Mouse (Mus musculus) gastrocnemius, adult 2 months (tissue): ENCODE measurements at regions not wholly inside any gene's neighbourhood (a gene's known extent, or its start where the extent isn't known, plus 50 kb on each side); places are given as distances from the start of the nearest gene placed in this dataset.

Source experiments
- DNase-seq: peaks from one replicate; pipeline ENCODE4 v3.0.0; 2022
- H3K27ac ChIP-seq: fragments of 200-600 bp; 2 replicates; pipeline ENCODE4 v1.8.1; 2022; ENCODE audit warnings: mild to moderate bottlenecking
- H3K4me3 ChIP-seq: fragments of 200-600 bp; 2 replicates; pipeline ENCODE4 v1.8.1; 2022; ENCODE audit warnings: mild to moderate bottlenecking, moderate library complexity
- CTCF ChIP-seq: fragments of 200-600 bp; IDR thresholded peaks from 2 replicates; pipeline ENCODE4 v1.8.1; 2022; ENCODE audit warnings: antibody characterized with exemption, mild to moderate bottlenecking, moderate library complexity
- intact Hi-C: fragments of 180-260 bp; cut with DNase I; formaldehyde crosslinking; loops from one replicate; pipeline ENCODE4 v1.15.1; 2025

GRCm38 (mm10) chr12:38928786-38929351, 149.7 kb downstream of the Etv1 start:
- DNase-seq = peak; percentile 30
- no peak for TF ChIP-seq CTCF
- intact Hi-C loops = no loop called here
- Histone ChIP-seq H3K27ac (peak overlapping the region; percentile 66), H3K4me3 (peak overlapping the region; percentile 56)

GRCm38 (mm10) chr12:38929644-38930043, 150.5 kb downstream of the Etv1 start:
- Histone ChIP-seq H3K27ac (no peak overlapping the region), H3K4me3 (no peak overlapping the region)
- intact Hi-C loops = no loop called here
- no peak for TF ChIP-seq CTCF
- DNase-seq = no peak

DNA sequence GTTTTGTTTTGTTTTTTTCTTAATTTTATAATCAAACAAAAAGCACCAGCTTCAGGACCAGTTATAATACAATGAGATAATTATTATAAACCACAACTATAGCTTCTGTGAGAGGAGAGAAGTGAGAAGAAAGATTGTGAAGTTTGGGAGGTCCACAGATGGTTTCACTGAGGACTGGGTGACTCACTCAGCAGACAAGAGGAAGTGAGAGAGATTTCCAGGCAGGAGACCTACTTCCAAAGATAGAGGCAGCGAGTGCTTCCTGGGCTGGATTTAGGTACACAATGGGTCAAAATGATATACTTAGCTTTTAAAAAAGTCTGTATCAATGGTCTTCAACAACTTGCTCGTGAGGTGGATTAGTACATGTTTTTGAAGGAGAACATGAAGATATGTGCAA, 152.6 kb downstream of the Etv1 start:
- intact Hi-C loops = no loop called here
- no peak overlapping the region for H3K27ac ChIP-seq
- no peak for DNase-seq
- H3K4me3 ChIP-seq = no peak overlapping the region
- TF ChIP-seq CTCF = no peak

GRCm38 (mm10) chr12:38959605-38960004, 180.4 kb downstream of the Etv1 start:
- H3K4me3 ChIP-seq = no peak overlapping the region
- DNase-seq = no peak
- TF ChIP-seq CTCF = no peak
- no peak overlapping the region for H3K27ac ChIP-seq
- intact Hi-C loops = no loop called here

- no peak for DNase-seq
- no peak overlapping the region for H3K4me3 ChIP-seq
- intact Hi-C loops = no loop called here
- no peak overlapping the region for H3K27ac ChIP-seq
- TF ChIP-seq CTCF = no peak
Measured at GRCm38 (mm10) chr12:38962302-38962701, 183.1 kb downstream of the Etv1 start.

- intact Hi-C loops = no loop called here
- TF ChIP-seq CTCF = no peak
- H3K4me3 ChIP-seq = no peak overlapping the region
- no peak for DNase-seq
- no peak overlapping the region for H3K27ac ChIP-seq
Measured at GRCm38 (mm10) chr12:38970347-38970746, 191.2 kb downstream of the Etv1 start.

DNA sequence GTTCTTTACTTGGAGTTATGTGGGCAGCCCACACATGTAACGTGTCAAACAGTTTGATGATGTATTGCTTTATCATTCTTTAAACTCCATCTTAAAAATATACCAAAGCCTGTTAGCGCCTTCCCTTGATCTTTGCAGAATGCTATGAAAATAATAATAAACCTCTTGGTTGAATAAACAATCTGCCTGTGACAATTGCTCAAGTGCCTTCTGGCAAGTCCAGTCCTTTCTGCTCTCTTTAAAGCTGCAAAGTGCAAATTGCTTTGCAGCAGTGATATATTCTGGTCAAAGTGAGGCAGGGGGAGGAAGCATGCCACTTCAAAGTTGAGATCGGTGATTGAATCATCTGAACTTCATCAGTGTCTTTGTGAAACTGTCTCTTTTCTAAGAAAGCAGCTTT, 193.0 kb downstream of the Etv1 start:
- intact Hi-C loops = no loop called here
- no peak for DNase-seq
- Histone ChIP-seq H3K27ac (no peak overlapping the region), H3K4me3 (no peak overlapping the region)
- no peak for TF ChIP-seq CTCF

DNA sequence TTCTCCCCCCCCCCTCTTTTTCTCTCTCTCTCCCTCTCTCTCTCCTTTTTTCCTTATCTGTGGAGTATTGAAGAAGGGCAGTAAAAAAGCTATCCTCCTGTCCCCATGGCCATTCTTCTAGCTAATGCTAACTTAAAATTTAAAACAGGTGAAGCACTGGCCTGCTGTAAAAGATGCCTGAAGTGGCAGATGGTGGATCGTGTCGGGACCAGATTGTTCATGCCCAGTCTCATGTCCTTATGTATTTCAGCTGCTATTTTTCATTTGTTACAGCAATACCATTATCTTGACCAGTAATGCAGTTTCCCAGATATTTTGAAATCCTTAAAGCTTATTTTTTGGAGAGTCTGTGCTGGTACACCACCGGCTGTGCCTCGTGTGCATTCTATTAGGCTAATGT, 196.3 kb downstream of the Etv1 start:
- TF ChIP-seq CTCF = no peak
- intact Hi-C loops = no loop called here
- Histone ChIP-seq H3K4me3 (no peak overlapping the region), H3K27ac (no peak overlapping the region)
- DNase-seq = no peak

GRCm38 (mm10) chr12:38982423-38982822, 203.2 kb downstream of the Etv1 start:
- Histone ChIP-seq H3K4me3 (no peak overlapping the region), H3K27ac (no peak overlapping the region)
- no peak for TF ChIP-seq CTCF
- DNase-seq = no peak
- intact Hi-C loops = no loop called here

- Histone ChIP-seq H3K27ac (no peak overlapping the region), H3K4me3 (no peak overlapping the region)
- intact Hi-C loops = no loop called here
- DNase-seq = no peak
- TF ChIP-seq CTCF = no peak
Measured at GRCm38 (mm10) chr12:38985909-38986308, 206.7 kb downstream of the Etv1 start.

DNA sequence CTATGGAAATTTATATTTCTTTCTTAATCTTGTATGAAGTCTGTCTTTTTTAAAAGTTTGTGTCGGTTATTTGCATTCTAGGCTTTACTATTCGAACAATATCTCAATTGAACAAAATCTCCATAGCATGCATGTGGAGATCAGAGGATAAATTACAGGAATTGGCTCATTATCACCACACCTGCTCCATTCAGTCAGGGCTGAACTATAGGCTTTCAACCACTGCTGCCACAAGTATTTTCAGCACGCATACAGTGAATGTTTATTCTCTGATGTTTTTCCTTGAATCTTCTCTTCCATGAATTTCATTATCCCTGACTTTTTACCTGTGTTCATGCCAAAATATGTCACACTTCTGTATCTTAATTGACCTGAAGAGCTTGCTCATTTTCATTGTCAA, 207.2 kb downstream of the Etv1 start:
- H3K4me3 ChIP-seq = no peak overlapping the region
- intact Hi-C loops = no loop called here
- H3K27ac ChIP-seq = no peak overlapping the region
- no peak for TF ChIP-seq CTCF
- DNase-seq = no peak

DNA sequence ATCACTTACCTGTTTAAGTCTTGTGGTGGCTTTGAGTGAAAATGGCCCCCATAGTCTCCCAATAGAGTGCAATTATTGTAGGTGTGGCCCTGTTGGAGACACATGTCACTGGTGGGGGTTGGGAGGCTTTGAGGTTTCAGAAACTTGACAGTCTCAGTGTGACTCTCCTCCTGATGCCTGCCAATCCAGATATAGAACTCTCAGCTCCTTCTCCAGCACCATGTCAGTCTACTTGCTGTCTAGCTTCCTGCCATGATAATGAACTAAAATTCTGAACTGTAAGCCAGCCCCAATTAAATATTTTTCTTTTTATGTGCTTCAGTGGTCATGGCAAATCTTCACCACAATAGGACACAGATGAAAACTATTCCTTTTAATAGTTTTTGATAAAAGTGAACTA, 208.1 kb downstream of the Etv1 start:
- Histone ChIP-seq H3K4me3 (no peak overlapping the region), H3K27ac (no peak overlapping the region)
- DNase-seq = no peak
- TF ChIP-seq CTCF = no peak
- intact Hi-C loops = no loop called here

- H3K4me3 ChIP-seq = no peak overlapping the region
- TF ChIP-seq CTCF = no peak
- no peak for DNase-seq
- H3K27ac ChIP-seq = no peak overlapping the region
- intact Hi-C loops = no loop called here
Measured at GRCm38 (mm10) chr12:38987819-38988218, 208.6 kb downstream of the Etv1 start.

DNA sequence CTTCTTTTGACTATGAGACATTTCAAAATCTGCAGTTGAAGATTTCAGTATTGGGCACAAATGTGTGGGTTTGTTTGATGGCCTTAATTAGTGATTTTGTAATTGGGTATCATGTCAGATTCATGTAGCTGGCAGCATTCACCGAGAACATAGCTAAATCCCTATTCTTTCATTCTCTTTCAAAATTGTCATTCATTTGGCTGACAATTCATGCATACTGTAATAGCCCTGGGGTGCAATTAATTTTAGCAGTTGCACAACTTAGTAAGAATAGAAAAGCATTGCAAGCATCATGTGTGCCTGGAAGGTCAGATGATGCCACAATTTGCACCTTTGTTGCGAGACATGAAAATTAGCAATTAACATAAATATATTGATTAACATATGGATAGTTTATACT, 248.0 kb downstream of the Etv1 start:
- Histone ChIP-seq H3K27ac (no peak overlapping the region), H3K4me3 (no peak overlapping the region)
- DNase-seq = no peak
- intact Hi-C loops = no loop called here
- no peak for TF ChIP-seq CTCF

GRCm38 (mm10) chr12:39027948-39028347, 248.8 kb downstream of the Etv1 start:
- Histone ChIP-seq H3K4me3 (no peak overlapping the region), H3K27ac (no peak overlapping the region)
- intact Hi-C loops = no loop called here
- no peak for TF ChIP-seq CTCF
- DNase-seq = no peak
